Mouse (Mus musculus): Measurements from ENCODE around the gene Ngly1.

The Ngly1 gene

DNA sequence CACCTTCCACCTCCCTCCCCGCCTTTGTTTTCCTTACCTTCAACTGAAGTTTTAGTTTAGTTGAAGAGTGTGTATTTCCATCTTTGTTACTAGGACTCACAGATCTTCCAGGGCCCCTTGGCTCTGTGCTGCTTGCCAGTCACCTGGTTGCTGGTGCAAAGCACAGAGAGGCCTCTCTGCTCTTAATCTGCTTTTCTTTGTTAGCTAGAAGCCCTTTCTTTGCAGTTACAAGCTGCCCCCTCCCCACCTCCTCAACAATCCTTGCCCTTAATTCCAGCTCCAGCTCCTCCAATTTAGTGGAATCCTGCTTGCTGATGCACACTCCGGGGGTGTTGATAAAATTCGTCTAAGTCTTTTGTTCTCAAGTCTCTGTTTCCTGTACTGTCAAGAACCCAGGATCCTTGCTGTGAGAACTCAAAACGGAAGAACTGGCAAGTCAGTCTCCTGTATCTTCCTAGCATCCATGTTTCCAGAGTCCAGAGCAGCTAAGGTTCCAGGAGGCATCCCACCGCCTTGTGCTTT lies 79.9 kb downstream of the Ngly1 start:
- no peak for DNase-seq (ENCODE audit: low spot score in 2 of 2)

DNA sequence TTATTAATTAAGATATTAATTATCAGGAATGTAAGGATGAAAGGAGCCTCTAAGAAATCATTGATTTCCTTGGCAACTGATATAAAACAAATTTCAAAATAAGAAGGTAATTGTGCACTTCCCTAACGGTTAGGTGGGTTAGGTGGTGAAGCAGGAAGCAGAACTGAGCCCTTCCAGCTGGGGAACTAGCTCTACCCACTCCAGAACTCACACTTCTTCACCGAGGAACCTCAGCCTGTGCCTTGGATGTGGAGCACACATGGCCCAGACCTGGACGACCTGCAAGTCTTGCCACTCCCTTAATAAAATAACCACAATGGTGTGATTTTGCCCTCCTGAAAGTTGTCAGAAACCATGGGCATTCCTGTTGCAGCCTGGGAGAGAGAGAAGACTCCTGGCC lies 80.7 kb downstream of the Ngly1 start:
- DNase-seq (ENCODE audit: low spot score in 2 of 2): no peak

DNA sequence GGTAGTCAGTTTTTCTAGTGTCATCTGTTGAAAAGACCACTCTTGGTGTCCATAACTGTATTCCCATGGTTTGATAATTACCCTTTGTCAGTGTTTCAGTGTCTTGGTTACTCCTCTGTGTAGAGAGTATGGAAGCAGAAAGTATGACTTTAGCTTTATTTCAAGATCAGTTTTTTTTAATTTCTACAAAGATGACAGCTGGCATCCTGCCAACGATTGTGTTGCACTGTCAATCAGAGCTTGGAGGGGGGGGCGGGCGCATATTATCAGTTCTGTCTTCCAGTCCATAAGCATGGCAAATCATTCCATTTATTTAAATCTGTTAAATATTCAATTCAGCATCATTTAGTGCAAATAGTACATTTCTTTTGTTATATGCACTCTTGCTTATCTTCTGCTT lies 85.2 kb downstream of the Ngly1 start:
- no peak for DNase-seq (ENCODE audit: low spot score in 2 of 2)

DNA sequence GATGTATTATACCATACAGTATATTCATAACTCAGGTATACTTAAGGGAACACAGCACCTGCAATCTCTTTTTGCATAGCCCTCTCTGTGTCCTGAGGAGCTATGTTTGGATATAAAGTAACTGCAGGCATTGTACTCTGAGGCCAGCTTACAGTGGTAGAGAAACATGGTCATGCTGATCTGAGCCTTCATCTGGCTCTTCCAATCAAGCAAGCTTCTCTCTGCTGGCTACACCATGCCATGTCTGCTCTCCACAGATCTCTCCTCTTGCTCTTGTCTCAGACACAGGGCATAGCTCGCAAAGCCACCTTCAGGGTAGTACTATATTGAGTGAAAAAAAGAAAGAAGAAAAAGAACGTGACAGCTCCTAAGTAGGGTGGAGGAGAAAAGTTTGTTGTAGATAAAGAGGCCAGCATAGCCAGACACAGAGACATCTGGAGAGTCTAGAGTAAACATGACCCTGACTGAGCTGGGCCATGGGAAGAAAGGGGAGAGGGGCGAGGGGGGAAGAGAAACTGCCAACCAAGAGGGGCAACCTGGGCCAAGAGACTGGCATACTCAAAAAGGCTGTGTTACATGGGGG lies 86.8 kb downstream of the Ngly1 start:
- no peak for DNase-seq (ENCODE audit: low spot score in 2 of 2)

DNA sequence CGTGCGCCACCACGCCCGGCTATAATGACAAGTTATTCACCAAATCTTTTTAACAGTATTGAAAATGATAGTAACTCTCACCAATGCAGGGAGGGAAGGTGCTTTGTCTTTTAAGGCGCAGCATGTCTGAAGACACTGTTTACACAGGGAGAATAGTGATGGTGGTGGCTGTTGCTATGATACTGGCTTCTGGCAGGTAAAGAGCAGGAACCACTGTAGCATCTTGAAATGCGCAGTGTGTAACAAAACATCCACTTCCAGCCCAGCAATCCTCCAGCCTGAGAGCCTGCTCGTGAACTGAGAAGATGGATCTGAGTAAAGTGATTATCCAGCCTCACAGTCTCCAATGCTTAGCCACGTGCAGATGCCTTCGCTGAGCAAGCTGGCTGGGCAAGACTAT lies 98.4 kb downstream of the Ngly1 start:
- DNase-seq (ENCODE audit: low spot score in 2 of 2): no peak

DNA sequence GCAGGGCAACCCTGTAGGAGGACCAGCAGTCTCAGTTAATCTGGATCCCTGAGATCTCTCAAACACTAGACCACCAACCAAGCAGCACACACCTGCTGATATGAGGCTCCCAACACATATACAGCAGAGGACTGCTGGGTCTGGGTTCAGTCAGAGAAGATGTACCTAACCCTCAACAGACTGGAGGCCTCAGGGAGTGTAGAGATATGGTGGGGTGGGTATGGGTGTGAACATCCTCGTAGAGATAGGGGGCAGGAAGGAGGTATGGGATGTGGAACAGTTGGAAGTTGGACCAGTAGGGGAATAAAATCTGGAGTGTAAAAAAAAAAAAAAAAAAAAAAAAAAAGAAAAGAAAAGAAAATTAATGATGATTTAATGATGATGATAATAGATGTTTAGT lies 110.6 kb downstream of the Ngly1 start:
- no peak for DNase-seq (ENCODE audit: low spot score in 2 of 2)
